ENCODE assay signal across 8 mouse cellular contexts in genomic region chr9:40638394-40639049, GRCm38 (mm10). TPM values are rescaled to one million over a fixed set of nuclear protein-coding genes. Genes with fewer than 3 reads are reported as not detected.
A peak's percentile ranks its signal among the peaks of the same experiment; 100 is the strongest.
DNase-seq lines count a peak whose midpoint lies in the region; ATAC-seq and TF ChIP-seq lines count a peak whose summit lies in the region.

No protein-coding gene starts in this region.

- no peaks in the 10 kb centered on the region for H3K9me3 ChIP-seq in intestine, postnatal 0 days (ENCODE audit: control insufficient read depth)
- H3K9me3 ChIP-seq in liver, postnatal 0 days (ENCODE audit: low read length) = no peaks in the 10 kb centered on the region

- 5% methylated on average over 14 of the region's 14 CpGs for WGBS in intestine, postnatal 0 days
- 5% methylated on average over 14 of the region's 14 CpGs for WGBS in liver, postnatal 0 days (ENCODE audit: insufficient replicate concordance)

- no peaks in the 10 kb centered on the region for H3K4me1 ChIP-seq in intestine, postnatal 0 days (replicated peaks; ENCODE audit: control insufficient read depth, insufficient read depth, low read length)
- peaks cover 25% of the 10 kb centered on the region for H3K4me1 ChIP-seq in liver, postnatal 0 days (ENCODE audit: insufficient read depth)

- intact Hi-C loops in gastrocnemius, adult 2 months (cut with DNase I) = no loop called here

- peak; percentile 15 to 36 for DNase-seq in spleen, postnatal 10 days (ENCODE audit: low spot score in 2 of 2)
- DNase-seq in spleen, postnatal 14 days (ENCODE audit: low spot score in 2 of 2) = no peak
- peak; percentile 70 for DNase-seq in cerebellum, adult 8-10 months
- DNase-seq in gastrocnemius, adult 2 months = peak; percentile 47
- peak; percentile 40 for DNase-seq in liver, postnatal 0 days
- DNase-seq in retina, postnatal 1 day = peak; percentile 82
- no peak for DNase-seq in ovary, adult 18-20 months (ENCODE audit: low spot score)

- H3K4me2 ChIP-seq in intestine, postnatal 0 days (replicated peaks; ENCODE audit: low read depth) = peak overlapping the region; percentile 88
- H3K4me2 ChIP-seq in liver, postnatal 0 days (ENCODE audit: low read depth, low read length) = peak overlapping the region; percentile 80

- no peaks in the 10 kb centered on the region for H3K27me3 ChIP-seq in intestine, postnatal 0 days (replicated peaks; ENCODE audit: control insufficient read depth, insufficient read depth, low read length)
- no peaks in the 10 kb centered on the region for H3K27me3 ChIP-seq in liver, postnatal 0 days (ENCODE audit: insufficient read depth, low read length)

- H3K36me3 ChIP-seq in intestine, postnatal 0 days (ENCODE audit: control insufficient read depth, insufficient read depth) = no peaks in the 10 kb centered on the region
- H3K36me3 ChIP-seq in liver, postnatal 0 days (replicated peaks; ENCODE audit: insufficient read depth, low read length) = no peaks in the 10 kb centered on the region

- ATAC-seq in intestine, postnatal 0 days = peak; percentile 81
- ATAC-seq in liver, postnatal 0 days = peak; percentile 70

- H3K27ac ChIP-seq in gastrocnemius, adult 2 months = peak overlapping the region; percentile 63
- peak overlapping the region; percentile 54 for H3K27ac ChIP-seq in intestine, postnatal 0 days (ENCODE audit: low read depth, low read length)
- peak overlapping the region; percentile 40; the same call in 1 of the 2 replicates for H3K27ac ChIP-seq in liver, postnatal 0 days (ENCODE audit: low read depth)

- peak overlapping the region; percentile 84 for H3K4me3 ChIP-seq in gastrocnemius, adult 2 months
- H3K4me3 ChIP-seq in intestine, postnatal 0 days (ENCODE audit: low read depth, low read length) = peak overlapping the region; percentile 57
- peak overlapping the region; percentile 47 for H3K4me3 ChIP-seq in liver, postnatal 0 days (ENCODE audit: low read depth, low read length)

- no peak for TF ChIP-seq EP300 in liver, postnatal 0 days (IDR thresholded peaks at IDR 0.05; ENCODE audit: low read depth)

- H3K9ac ChIP-seq in intestine, postnatal 0 days (ENCODE audit: low read depth, low read length) = peak overlapping the region; percentile 60
- peak overlapping the region; percentile 72 for H3K9ac ChIP-seq in liver, postnatal 0 days (replicated peaks)

- TF ChIP-seq CTCF in gastrocnemius, adult 2 months (IDR thresholded peaks at IDR 0.05) = no peak
- TF ChIP-seq CTCF in intestine, postnatal 0 days (IDR thresholded peaks at IDR 0.05; ENCODE audit: low read depth) = no peak
- no peak for TF ChIP-seq CTCF in liver, postnatal 0 days (IDR thresholded peaks at IDR 0.05; ENCODE audit: low read depth)

RNA-seq across cellular contexts. Expression of gene Gm21915, which starts 31.9 kb away (rescaled TPM):
- total RNA-seq in gastrocnemius, adult 2 months (2021) = not detected
- polyA plus RNA-seq in intestine, postnatal 0 days (2015; fragmentation: Nextera tagmentation; extraction: Ambion mirVana) = not detected in 2 replicates
- not detected in 2 replicates for polyA plus RNA-seq in liver, postnatal 0 days (2015; fragmentation: Nextera tagmentation; extraction: Ambion mirVana)

RNA-seq across cellular contexts. Expression of gene Clmp, which starts 47.2 kb away (rescaled TPM):
- total RNA-seq in gastrocnemius, adult 2 months (2021) = 1 to 10 TPM; 3.7 to 5.2 TPM
- polyA plus RNA-seq in intestine, postnatal 0 days (2015; fragmentation: Nextera tagmentation; extraction: Ambion mirVana) = 23.0 and 25.2 TPM in 2 replicates
- 1.8 and 1.9 TPM in 2 replicates for polyA plus RNA-seq in liver, postnatal 0 days (2015; fragmentation: Nextera tagmentation; extraction: Ambion mirVana)

Comparison
In these comparisons a context has a peak if more than half of its experiments do, and no peak if none do; other contexts are left out.
1. DNase-seq: peak in spleen, postnatal 10 days (2 of 2), cerebellum, adult 8-10 months (single experiment), gastrocnemius, adult 2 months (single experiment), liver, postnatal 0 days (single experiment) and retina, postnatal 1 day (single experiment); none in spleen, postnatal 14 days (0 of 2) and ovary, adult 18-20 months (single experiment).
2. Peak in every context shown above with its lines, with median percentiles within 50 percentile points of each other: H3K27ac ChIP-seq and H3K4me3 ChIP-seq.